Mouse (Mus musculus): Measurements from ENCODE around the gene Ndufb2. TPM values are rescaled to one million over a fixed set of nuclear protein-coding genes. Genes with fewer than 3 reads are reported as not detected.

The Ndufb2 gene
- total RNA-seq, 1 experiment = 122 TPM

DNA sequence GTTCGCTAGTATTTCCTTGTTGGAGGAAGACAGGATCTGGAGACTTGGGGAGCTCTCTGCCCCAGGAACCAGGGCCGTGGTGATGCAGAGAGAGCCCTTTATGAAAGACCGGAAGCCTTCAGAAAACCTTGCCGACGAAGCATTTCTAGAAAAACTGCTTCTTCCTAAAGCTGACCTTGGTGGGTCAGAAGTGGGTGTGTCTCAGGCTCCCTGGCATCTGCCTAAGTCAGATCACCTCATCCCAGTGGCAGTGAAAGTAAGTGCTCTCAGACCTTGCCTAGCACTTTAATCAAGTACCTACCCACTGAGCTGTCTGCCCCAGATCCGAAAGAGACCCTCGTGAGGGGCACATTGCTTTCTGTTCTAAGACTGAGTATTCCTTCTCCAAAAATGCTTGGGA, 17.4 kb upstream of the Ndufb2 start:
- TF ChIP-seq CHD2 (IDR thresholded peaks at IDR 0.05; ENCODE audit: low read depth, low read length) = no peak
- TF ChIP-seq MAFK (IDR thresholded peaks at IDR 0.05; ENCODE audit: insufficient read depth, low read depth, low read length) = no peak
- TF ChIP-seq ZC3H11A (IDR thresholded peaks at IDR 0.05; ENCODE audit: borderline replicate concordance, low read depth, low read length) = no peak
- TF ChIP-seq HCFC1 (IDR thresholded peaks at IDR 0.05; ENCODE audit: borderline replicate concordance, insufficient read depth, low read length) = no peak
- no peak for TF ChIP-seq ZNF384 (IDR thresholded peaks at IDR 0.05; ENCODE audit: low read depth, low read length)

DNA sequence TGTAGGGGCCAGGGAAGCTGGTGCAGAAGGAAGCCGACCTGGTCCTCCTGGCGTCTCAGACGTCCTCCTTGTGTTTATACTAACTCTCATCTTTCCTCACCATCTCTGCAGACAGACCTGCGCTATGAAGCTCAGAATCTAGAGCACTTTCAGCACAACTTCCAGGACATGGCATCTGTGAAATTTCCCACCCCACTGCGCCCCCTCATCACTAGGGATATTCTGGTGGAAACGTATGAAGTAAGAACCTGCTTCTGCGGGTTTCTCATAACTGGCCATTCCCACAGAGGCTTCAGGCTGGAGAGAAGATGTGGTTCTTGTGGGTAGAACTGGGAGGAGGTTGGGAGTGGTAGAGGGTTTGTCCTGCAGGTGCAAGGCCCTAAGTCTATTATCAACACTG, 12.8 kb upstream of the Ndufb2 start:
- no peaks in the 10 kb centered on the region for H3K36me3 ChIP-seq (ENCODE audit: control insufficient read depth, insufficient read depth, low read length, poor library complexity, severe bottlenecking)
- in situ Hi-C loops (cut with MboI; ENCODE audit: low sequenced_read_pairs in 2 of 2, unreplicated experiment in 2 of 2) = loop anchor here in 1 of 2 experiments (10.0 kb wide), 1 partner anchor 205 kb away; no protein-coding TSS in a partner anchor
- no peaks in the 10 kb centered on the region for H3K9me3 ChIP-seq (ENCODE audit: control insufficient read depth, insufficient read depth, low read depth, low read length)
- no peak overlapping the region for H3K27ac ChIP-seq (ENCODE audit: insufficient read depth, low read depth, low read length, poor library complexity, severe bottlenecking)
- TF ChIP-seq CHD2 (IDR thresholded peaks at IDR 0.05; ENCODE audit: low read depth, low read length) (no peak), MAFK (IDR thresholded peaks at IDR 0.05; ENCODE audit: insufficient read depth, low read depth, low read length) (no peak), ZNF384 (IDR thresholded peaks at IDR 0.05; ENCODE audit: low read depth, low read length) (no peak), HCFC1 (IDR thresholded peaks at IDR 0.05; ENCODE audit: borderline replicate concordance, insufficient read depth, low read length) (no peak), ZC3H11A (IDR thresholded peaks at IDR 0.05; ENCODE audit: borderline replicate concordance, low read depth, low read length) (no peak)
- peaks cover 3 to 5% of the 10 kb centered on the region in 2 experiments; a peak in 1 of 4 replicates for H3K4me1 ChIP-seq (ENCODE audit: control insufficient read depth in 2 of 2, insufficient read depth in 2 of 2, low read length in 2 of 2, poor library complexity in 1 of 2)
- H3K9ac ChIP-seq (ENCODE audit: insufficient read depth, low read depth, low read length, poor library complexity, severe bottlenecking) = no peak overlapping the region
- no peak overlapping the region for H3K4me3 ChIP-seq (ENCODE audit: insufficient read depth in 1 of 2, low read depth in 1 of 2, low read length in 2 of 2, poor library complexity in 1 of 2, severe bottlenecking in 1 of 2)
- no peak for DNase-seq (ENCODE audit: low read depth, low spot score)

More for the DNA sequence above, 17.4 kb upstream of the Ndufb2 start:
- H3K27ac ChIP-seq (ENCODE audit: insufficient read depth, low read depth, low read length, poor library complexity, severe bottlenecking) = no peak overlapping the region
- peak overlapping the region in 1 of 2 experiments; percentile 85; a peak in 3 of 4 replicates for H3K4me3 ChIP-seq (ENCODE audit: insufficient read depth in 1 of 2, low read depth in 1 of 2, low read length in 2 of 2, poor library complexity in 1 of 2, severe bottlenecking in 1 of 2)
- no peak for DNase-seq (ENCODE audit: low read depth, low spot score)
- no peaks in the 10 kb centered on the region for H3K9me3 ChIP-seq (ENCODE audit: control insufficient read depth, insufficient read depth, low read depth, low read length)
- no peaks in the 10 kb centered on the region for H3K36me3 ChIP-seq (ENCODE audit: control insufficient read depth, insufficient read depth, low read length, poor library complexity, severe bottlenecking)
- H3K9ac ChIP-seq (ENCODE audit: insufficient read depth, low read depth, low read length, poor library complexity, severe bottlenecking) = no peak overlapping the region
- peaks cover 3 to 5% of the 10 kb centered on the region in 2 experiments; a peak in 1 of 4 replicates for H3K4me1 ChIP-seq (ENCODE audit: control insufficient read depth in 2 of 2, insufficient read depth in 2 of 2, low read length in 2 of 2, poor library complexity in 1 of 2)
- in situ Hi-C loops (cut with MboI; ENCODE audit: low sequenced_read_pairs in 2 of 2, unreplicated experiment in 2 of 2) = loop anchor here in 1 of 2 experiments (10.0 kb wide), 1 partner anchor 210 kb away; no protein-coding TSS in a partner anchor

GRCm38 (mm10) chr6:39580558-39580957, 11.8 kb upstream of the Ndufb2 start:
- Histone ChIP-seq H3K27ac (ENCODE audit: insufficient read depth, low read depth, low read length, poor library complexity, severe bottlenecking) (no peak overlapping the region), H3K36me3 (ENCODE audit: control insufficient read depth, insufficient read depth, low read length, poor library complexity, severe bottlenecking) (no peaks in the 10 kb centered on the region), H3K9ac (ENCODE audit: insufficient read depth, low read depth, low read length, poor library complexity, severe bottlenecking) (no peak overlapping the region), H3K9me3 (ENCODE audit: control insufficient read depth, insufficient read depth, low read depth, low read length) (no peaks in the 10 kb centered on the region), H3K4me3 (ENCODE audit: insufficient read depth in 1 of 2, low read depth in 1 of 2, low read length in 2 of 2, poor library complexity in 1 of 2, severe bottlenecking in 1 of 2) (no peak overlapping the region), H3K4me1 (ENCODE audit: control insufficient read depth in 2 of 2, insufficient read depth in 2 of 2, low read length in 2 of 2, poor library complexity in 1 of 2) (no peaks in the 10 kb centered on the region)
- no peak for TF ChIP-seq ZC3H11A (IDR thresholded peaks at IDR 0.05; ENCODE audit: borderline replicate concordance, low read depth, low read length)
- no peak for TF ChIP-seq CHD2 (IDR thresholded peaks at IDR 0.05; ENCODE audit: low read depth, low read length)
- no peak for TF ChIP-seq MAFK (IDR thresholded peaks at IDR 0.05; ENCODE audit: insufficient read depth, low read depth, low read length)
- TF ChIP-seq HCFC1 (IDR thresholded peaks at IDR 0.05; ENCODE audit: borderline replicate concordance, insufficient read depth, low read length) = no peak
- TF ChIP-seq ZNF384 (IDR thresholded peaks at IDR 0.05; ENCODE audit: low read depth, low read length) = no peak
- no peak for DNase-seq (ENCODE audit: low read depth, low spot score)
- in situ Hi-C loops (cut with MboI; ENCODE audit: low sequenced_read_pairs in 2 of 2, unreplicated experiment in 2 of 2) = no loop called here

- no peak overlapping the region for H3K9ac ChIP-seq (ENCODE audit: insufficient read depth, low read depth, low read length, poor library complexity, severe bottlenecking)
- H3K27ac ChIP-seq (ENCODE audit: insufficient read depth, low read depth, low read length, poor library complexity, severe bottlenecking) = no peak overlapping the region
- TF ChIP-seq ZNF384 (IDR thresholded peaks at IDR 0.05; ENCODE audit: low read depth, low read length) = no peak
- no peak for TF ChIP-seq CHD2 (IDR thresholded peaks at IDR 0.05; ENCODE audit: low read depth, low read length)
- TF ChIP-seq ZC3H11A (IDR thresholded peaks at IDR 0.05; ENCODE audit: borderline replicate concordance, low read depth, low read length) = no peak
- no peak for TF ChIP-seq MAFK (IDR thresholded peaks at IDR 0.05; ENCODE audit: insufficient read depth, low read depth, low read length)
- TF ChIP-seq HCFC1 (IDR thresholded peaks at IDR 0.05; ENCODE audit: borderline replicate concordance, insufficient read depth, low read length) = no peak
- no peaks in the 10 kb centered on the region for H3K9me3 ChIP-seq (ENCODE audit: control insufficient read depth, insufficient read depth, low read depth, low read length)
- no peak for DNase-seq (ENCODE audit: low read depth, low spot score)
- in situ Hi-C loops (cut with MboI; ENCODE audit: low sequenced_read_pairs in 2 of 2, unreplicated experiment in 2 of 2) = no loop called here
- no peaks in the 10 kb centered on the region for H3K36me3 ChIP-seq (ENCODE audit: control insufficient read depth, insufficient read depth, low read length, poor library complexity, severe bottlenecking)
- no peaks in the 10 kb centered on the region for H3K4me1 ChIP-seq (ENCODE audit: control insufficient read depth in 2 of 2, insufficient read depth in 2 of 2, low read length in 2 of 2, poor library complexity in 1 of 2)
- H3K4me3 ChIP-seq (ENCODE audit: insufficient read depth in 1 of 2, low read depth in 1 of 2, low read length in 2 of 2, poor library complexity in 1 of 2, severe bottlenecking in 1 of 2) = no peak overlapping the region
Observed at GRCm38 (mm10) chr6:39581087-39581784, 11.1 kb upstream of the Ndufb2 start.
